Mouse (Mus musculus): ENCODE results near the gene Egfl7. TPM values are rescaled to one million over a fixed set of nuclear protein-coding genes. Genes with fewer than 3 reads are reported as not detected.

Gene Egfl7
- total RNA-seq, 4 experiments from 2014 or later, result 62.4 to 90.7 (median 72.7) TPM

DNA sequence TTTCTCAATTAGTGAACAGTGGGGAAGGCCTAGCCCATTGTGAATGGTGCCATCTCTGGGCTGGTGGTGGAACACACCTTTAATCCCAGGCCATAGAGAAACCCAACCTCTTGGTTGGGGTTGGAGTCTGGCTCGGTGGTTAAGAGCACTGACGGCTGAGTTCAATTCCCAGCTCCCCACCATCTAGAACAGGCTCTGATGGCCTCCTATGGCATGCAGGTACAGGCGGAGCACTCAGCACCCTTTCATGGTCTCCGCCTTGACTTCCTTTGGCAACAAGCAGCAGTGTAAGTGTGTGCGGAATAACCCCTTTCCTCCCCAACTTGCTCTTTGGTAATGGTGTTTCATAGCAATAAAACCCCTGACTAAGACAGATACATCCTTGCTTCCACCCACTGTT is 58.8 kb downstream of the Egfl7 start:
- DNase-seq (ENCODE audit: low spot score in 2 of 2), result no peak

DNA sequence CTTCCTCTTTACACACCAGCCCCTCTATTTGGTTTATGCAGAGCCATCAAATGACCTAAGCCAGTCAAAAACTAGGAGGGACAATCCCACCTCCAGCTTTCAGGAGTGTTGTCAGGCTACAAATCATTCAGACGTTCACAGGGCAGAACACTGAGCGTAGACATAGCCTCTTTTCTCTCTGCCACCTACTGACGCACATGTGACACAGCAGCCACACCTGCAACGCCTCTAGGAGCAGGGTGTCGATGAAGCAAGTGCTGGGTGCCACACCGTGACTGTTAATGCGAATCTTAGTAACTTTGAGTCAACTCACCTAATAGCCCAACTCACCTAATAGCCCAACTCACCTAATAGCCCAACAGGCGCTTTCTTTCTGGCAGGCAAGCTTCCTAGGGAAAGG is 59.3 kb downstream of the Egfl7 start:
- no peak for DNase-seq (ENCODE audit: low spot score in 2 of 2)

DNA sequence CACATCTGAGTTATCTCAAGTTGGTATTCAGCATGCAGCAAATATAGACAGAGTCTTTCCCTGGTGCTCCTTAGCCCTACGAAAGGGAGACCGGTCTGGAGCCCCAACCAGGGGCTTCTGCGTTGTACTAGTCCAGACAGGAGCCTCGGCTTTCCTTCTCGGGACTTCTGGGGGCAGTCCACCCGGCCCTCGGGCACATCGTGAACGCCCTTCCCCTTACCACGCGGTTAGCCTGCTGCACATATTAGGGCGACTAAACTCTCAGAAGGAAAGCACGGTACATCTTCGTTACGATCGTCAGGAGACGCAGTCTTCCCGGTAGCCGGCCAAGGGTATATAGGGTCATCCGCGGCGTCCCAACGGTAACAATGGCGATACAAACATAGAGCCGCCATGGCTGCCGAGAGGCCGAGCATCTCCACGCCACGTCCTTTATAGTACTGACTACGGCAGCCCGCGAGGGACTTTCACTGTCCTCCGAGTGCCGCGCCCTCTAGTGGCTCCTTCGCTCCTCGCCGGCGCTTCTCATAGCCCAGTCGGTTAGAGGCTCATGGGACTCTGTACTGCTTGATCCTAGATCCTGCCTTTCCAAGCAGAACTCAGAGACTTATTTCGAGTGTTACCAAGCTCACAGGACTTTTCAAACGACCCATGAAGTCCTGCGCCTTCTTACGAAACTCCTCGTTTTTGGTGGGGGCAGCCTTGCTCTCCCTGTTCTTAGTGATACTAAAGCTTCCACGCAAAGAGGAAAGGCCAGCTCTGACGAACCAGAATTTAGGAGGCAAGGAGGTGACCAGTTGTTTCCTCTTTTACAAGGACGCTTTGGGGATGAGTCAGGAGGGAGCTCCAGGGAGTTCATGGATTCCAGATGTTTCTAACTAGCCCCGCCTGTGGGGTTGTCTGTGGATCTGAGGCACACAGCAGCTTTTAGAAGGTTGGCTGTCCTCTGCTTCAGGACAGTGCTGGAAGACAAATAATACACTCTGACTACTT is 60.3 kb downstream of the Egfl7 start:
- DNase-seq (ENCODE audit: low spot score in 2 of 2), result peak; percentile 91 to 98

DNA sequence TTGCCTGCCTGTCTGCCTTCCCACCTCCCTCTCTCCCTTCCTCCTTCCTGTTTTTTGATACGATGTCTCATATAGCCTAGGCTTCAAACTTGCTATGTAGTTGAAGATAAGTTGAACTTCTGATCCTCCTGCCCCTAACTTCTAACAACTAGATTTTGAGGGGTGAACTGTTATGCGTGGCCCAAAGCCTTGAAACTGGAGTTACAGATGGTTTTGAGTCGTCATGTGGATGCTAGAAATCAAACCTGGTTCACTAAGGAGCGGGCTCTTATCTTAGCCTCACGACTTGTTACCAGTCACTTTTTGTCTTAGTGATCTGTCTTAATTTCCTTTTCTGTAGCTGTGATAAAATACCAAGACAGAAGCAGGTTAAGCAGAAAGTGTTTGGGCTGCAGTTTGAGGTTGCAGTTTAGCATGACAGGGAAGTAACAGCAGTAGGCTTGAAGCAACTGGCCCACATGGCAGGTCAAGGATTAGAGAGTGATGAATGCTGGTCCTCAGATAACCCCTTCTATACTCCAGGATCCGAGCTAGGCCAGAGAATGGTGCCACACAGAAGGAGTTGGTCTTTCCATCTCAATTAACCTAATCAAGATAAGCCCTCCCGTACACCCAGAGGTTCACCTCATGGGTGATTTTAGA is 61.3 kb downstream of the Egfl7 start:
- DNase-seq (ENCODE audit: low spot score in 2 of 2), result no peak

Small RNA genes lying within 50 kb of the gene (microRNA-seq; reads per million reads assigned to microRNA genes)
- gene Mir126a (0 to 0.64 reads per million in 2 experiments), gene Mir126b (0 reads per million in 2 experiments)

Other genes starting within 250 kb of the Egfl7 start
- 10 to 100 TPM; 22.4 to 27.7 (median 24.8) TPM for gene Dnlz, start 227.9 kb upstream of the Egfl7 start, total RNA-seq (2022)
- 1 to 10 TPM; 1.6 to 6.1 (median 4.1) TPM for gene Card9, start 219.1 kb upstream of the Egfl7 start, total RNA-seq (2022)
- gene Snapc4, start 199.4 kb upstream of the Egfl7 start, total RNA-seq (2022), result 10 to 100 TPM; 72.9 to 86.2 (median 82.1) TPM
- gene Entr1, start 190.7 kb upstream of the Egfl7 start, total RNA-seq (2022), result 100 to 1,000 TPM; 125 to 165 (median 148) TPM
- 10 to 100 TPM; 87.2 to 97.4 (median 91.3) TPM for gene Pmpca, start 190.7 kb upstream of the Egfl7 start, total RNA-seq (2022)
- gene Inpp5e, start 170.8 kb upstream of the Egfl7 start, total RNA-seq (2022), result 10 to 100 TPM; 23.9 to 27.9 (median 25.8) TPM
- 10 to 100 TPM; 48.2 to 56.5 (median 54.5) TPM for gene Sec16a, start 134.8 kb upstream of the Egfl7 start, total RNA-seq (2022)
- 10 to 100 TPM; 31.0 to 36.2 (median 34.2) TPM for gene Notch1, start 63.4 kb upstream of the Egfl7 start, total RNA-seq (2022)
- not detected for gene Gm20532, start 6.6 kb downstream of the Egfl7 start, total RNA-seq (2022)
- 1 to 10 TPM; 1.1 to 4.9 (median 3.7) TPM for gene Agpat2, start 24.4 kb downstream of the Egfl7 start, total RNA-seq (2022)
- gene Fam69b, start 48.4 kb downstream of the Egfl7 start, total RNA-seq (2022), result 10 to 100 TPM; 66.1 to 70.8 (median 68.5) TPM
- not detected for gene Lcn4, start 91.3 kb downstream of the Egfl7 start, total RNA-seq (2022)

Data from layer of hippocampus, adult 8-10 months (tissue).